Mouse (Mus musculus): ENCODE measurements around the gene Dhx58. TPM values are rescaled to one million over a fixed set of nuclear protein-coding genes. Genes with fewer than 3 reads are reported as not detected.

The Dhx58 gene
- polyA plus RNA-seq, 1 experiment from 2014 or later, result 2.1 TPM

- H3K4me1 ChIP-seq (ENCODE audit: control insufficient read depth, insufficient read depth, low read length), result no peaks in the 10 kb centered on the region
- H3K27me3 ChIP-seq (ENCODE audit: control insufficient read depth, insufficient read depth, low read length), result no peaks in the 10 kb centered on the region
- WGBS, result 82% methylated on average over 2 of the region's 2 CpGs
- no peak for DNase-seq
- H3K9me3 ChIP-seq (ENCODE audit: control insufficient read depth, low read length), result no peaks in the 10 kb centered on the region
- no peak overlapping the region for H3K4me2 ChIP-seq (ENCODE audit: low read length)
- no peak overlapping the region for H3K27ac ChIP-seq (replicated peaks; ENCODE audit: low read depth, low read length)
- ATAC-seq (ENCODE audit: low FRiP score, low TSS enrichment), result no peak
- no peak overlapping the region for H3K9ac ChIP-seq (replicated peaks; ENCODE audit: low read length)
- no peaks in the 10 kb centered on the region for H3K36me3 ChIP-seq (ENCODE audit: control insufficient read depth, insufficient read depth, low read length)
- no peak overlapping the region for H3K4me3 ChIP-seq (replicated peaks; ENCODE audit: low read depth, low read length)
Measured at GRCm38 (mm10) chr11:100684084-100684483, 20.0 kb downstream of the Dhx58 start.

GRCm38 (mm10) chr11:100682526-100682925, 21.5 kb downstream of the Dhx58 start:
- Histone ChIP-seq H3K27ac (replicated peaks; ENCODE audit: low read depth, low read length) (no peak overlapping the region), H3K27me3 (ENCODE audit: control insufficient read depth, insufficient read depth, low read length) (no peaks in the 10 kb centered on the region), H3K4me2 (ENCODE audit: low read length) (no peak overlapping the region), H3K4me3 (replicated peaks; ENCODE audit: low read depth, low read length) (no peak overlapping the region), H3K9ac (replicated peaks; ENCODE audit: low read length) (no peak overlapping the region), H3K36me3 (ENCODE audit: control insufficient read depth, insufficient read depth, low read length) (no peaks in the 10 kb centered on the region), H3K9me3 (ENCODE audit: control insufficient read depth, low read length) (no peaks in the 10 kb centered on the region), H3K4me1 (ENCODE audit: control insufficient read depth, insufficient read depth, low read length) (no peaks in the 10 kb centered on the region)
- no peak for DNase-seq
- 81% methylated on average over 5 of the region's 5 CpGs for WGBS
- no peak for ATAC-seq (ENCODE audit: low FRiP score, low TSS enrichment)

GRCm38 (mm10) chr11:100681826-100682225, 22.2 kb downstream of the Dhx58 start:
- no peaks in the 10 kb centered on the region for H3K36me3 ChIP-seq (ENCODE audit: control insufficient read depth, insufficient read depth, low read length)
- no peak for ATAC-seq (ENCODE audit: low FRiP score, low TSS enrichment)
- H3K27me3 ChIP-seq (ENCODE audit: control insufficient read depth, insufficient read depth, low read length), result no peaks in the 10 kb centered on the region
- DNase-seq, result no peak
- no peak overlapping the region for H3K4me2 ChIP-seq (ENCODE audit: low read length)
- H3K4me3 ChIP-seq (replicated peaks; ENCODE audit: low read depth, low read length), result no peak overlapping the region
- H3K9me3 ChIP-seq (ENCODE audit: control insufficient read depth, low read length), result no peaks in the 10 kb centered on the region
- H3K9ac ChIP-seq (replicated peaks; ENCODE audit: low read length), result no peak overlapping the region
- no peak overlapping the region for H3K27ac ChIP-seq (replicated peaks; ENCODE audit: low read depth, low read length)
- H3K4me1 ChIP-seq (ENCODE audit: control insufficient read depth, insufficient read depth, low read length), result no peaks in the 10 kb centered on the region
- WGBS, result 82% methylated on average over 5 of the region's 5 CpGs

GRCm38 (mm10) chr11:100677810-100678209, 26.3 kb downstream of the Dhx58 start:
- Histone ChIP-seq H3K9ac (replicated peaks; ENCODE audit: low read length) (no peak overlapping the region), H3K4me3 (replicated peaks; ENCODE audit: low read depth, low read length) (no peak overlapping the region), H3K4me2 (ENCODE audit: low read length) (no peak overlapping the region), H3K27me3 (ENCODE audit: control insufficient read depth, insufficient read depth, low read length) (no peaks in the 10 kb centered on the region), H3K9me3 (ENCODE audit: control insufficient read depth, low read length) (no peaks in the 10 kb centered on the region), H3K4me1 (ENCODE audit: control insufficient read depth, insufficient read depth, low read length) (peaks cover 5% of the 10 kb centered on the region; the same call in 1 of the 2 replicates), H3K27ac (replicated peaks; ENCODE audit: low read depth, low read length) (no peak overlapping the region), H3K36me3 (ENCODE audit: control insufficient read depth, insufficient read depth, low read length) (no peaks in the 10 kb centered on the region)
- DNase-seq (no peak), ATAC-seq (ENCODE audit: low FRiP score, low TSS enrichment) (no peak)
- 55% methylated on average over 7 of the region's 7 CpGs for WGBS

- H3K27me3 ChIP-seq (ENCODE audit: control insufficient read depth, insufficient read depth, low read length), result no peaks in the 10 kb centered on the region
- peak overlapping the region; percentile 31 for H3K4me2 ChIP-seq (ENCODE audit: low read length)
- H3K4me3 ChIP-seq (replicated peaks; ENCODE audit: low read depth, low read length), result no peak overlapping the region
- H3K9me3 ChIP-seq (ENCODE audit: control insufficient read depth, low read length), result no peaks in the 10 kb centered on the region
- WGBS, result under 1% methylated on average over 23 of the region's 23 CpGs
- peak overlapping the region; percentile 42; the same call in 1 of the 2 replicates for H3K9ac ChIP-seq (replicated peaks; ENCODE audit: low read length)
- DNase-seq (peak; percentile 44), ATAC-seq (ENCODE audit: low FRiP score, low TSS enrichment) (no peak)
- no peaks in the 10 kb centered on the region for H3K36me3 ChIP-seq (ENCODE audit: control insufficient read depth, insufficient read depth, low read length)
- no peak overlapping the region for H3K27ac ChIP-seq (replicated peaks; ENCODE audit: low read depth, low read length)
- peaks cover 5% of the 10 kb centered on the region; the same call in 1 of the 2 replicates for H3K4me1 ChIP-seq (ENCODE audit: control insufficient read depth, insufficient read depth, low read length)
Measured at GRCm38 (mm10) chr11:100673169-100673568, 30.9 kb downstream of the Dhx58 start.

- no peaks in the 10 kb centered on the region for H3K36me3 ChIP-seq (ENCODE audit: control insufficient read depth, insufficient read depth, low read length)
- WGBS, result 88% methylated on average over 2 of the region's 2 CpGs
- H3K4me3 ChIP-seq (replicated peaks; ENCODE audit: low read depth, low read length), result no peak overlapping the region
- no peak overlapping the region for H3K27ac ChIP-seq (replicated peaks; ENCODE audit: low read depth, low read length)
- no peak overlapping the region for H3K4me2 ChIP-seq (ENCODE audit: low read length)
- peaks cover 5% of the 10 kb centered on the region; the same call in 1 of the 2 replicates for H3K4me1 ChIP-seq (ENCODE audit: control insufficient read depth, insufficient read depth, low read length)
- no peak for DNase-seq
- no peak overlapping the region for H3K9ac ChIP-seq (replicated peaks; ENCODE audit: low read length)
- no peaks in the 10 kb centered on the region for H3K27me3 ChIP-seq (ENCODE audit: control insufficient read depth, insufficient read depth, low read length)
- H3K9me3 ChIP-seq (ENCODE audit: control insufficient read depth, low read length), result no peaks in the 10 kb centered on the region
- no peak for ATAC-seq (ENCODE audit: low FRiP score, low TSS enrichment)
Measured at GRCm38 (mm10) chr11:100671956-100672355, 32.1 kb downstream of the Dhx58 start.

- Histone ChIP-seq H3K27me3 (ENCODE audit: control insufficient read depth, insufficient read depth, low read length) (no peaks in the 10 kb centered on the region), H3K36me3 (ENCODE audit: control insufficient read depth, insufficient read depth, low read length) (no peaks in the 10 kb centered on the region), H3K9ac (replicated peaks; ENCODE audit: low read length) (no peak overlapping the region), H3K4me1 (ENCODE audit: control insufficient read depth, insufficient read depth, low read length) (peaks cover 5% of the 10 kb centered on the region; the same call in 1 of the 2 replicates), H3K4me2 (ENCODE audit: low read length) (no peak overlapping the region), H3K27ac (replicated peaks; ENCODE audit: low read depth, low read length) (no peak overlapping the region), H3K4me3 (replicated peaks; ENCODE audit: low read depth, low read length) (no peak overlapping the region), H3K9me3 (ENCODE audit: control insufficient read depth, low read length) (no peaks in the 10 kb centered on the region)
- ATAC-seq (ENCODE audit: low FRiP score, low TSS enrichment) (no peak), DNase-seq (no peak)
- WGBS, result 74% methylated on average over 1 of the region's 1 CpGs
Measured at GRCm38 (mm10) chr11:100671049-100671448, 33.0 kb downstream of the Dhx58 start.

GRCm38 (mm10) chr11:100659806-100660205, 44.3 kb downstream of the Dhx58 start:
- Histone ChIP-seq H3K4me2 (ENCODE audit: low read length) (no peak overlapping the region), H3K9me3 (ENCODE audit: control insufficient read depth, low read length) (no peaks in the 10 kb centered on the region), H3K27ac (replicated peaks; ENCODE audit: low read depth, low read length) (no peak overlapping the region), H3K4me3 (replicated peaks; ENCODE audit: low read depth, low read length) (no peak overlapping the region), H3K27me3 (ENCODE audit: control insufficient read depth, insufficient read depth, low read length) (no peaks in the 10 kb centered on the region), H3K36me3 (ENCODE audit: control insufficient read depth, insufficient read depth, low read length) (no peaks in the 10 kb centered on the region), H3K9ac (replicated peaks; ENCODE audit: low read length) (no peak overlapping the region), H3K4me1 (ENCODE audit: control insufficient read depth, insufficient read depth, low read length) (peaks cover 3% of the 10 kb centered on the region; the same call in 1 of the 2 replicates)
- ATAC-seq (ENCODE audit: low FRiP score, low TSS enrichment) (no peak), DNase-seq (no peak)
- 78% methylated on average over 10 of the region's 10 CpGs for WGBS

GRCm38 (mm10) chr11:100656458-100656857, 47.6 kb downstream of the Dhx58 start:
- DNase-seq (peak; percentile 30), ATAC-seq (ENCODE audit: low FRiP score, low TSS enrichment) (no peak)
- H3K27ac ChIP-seq (replicated peaks; ENCODE audit: low read depth, low read length), result no peak overlapping the region
- H3K4me1 ChIP-seq (ENCODE audit: control insufficient read depth, insufficient read depth, low read length), result peaks cover 3% of the 10 kb centered on the region; the same call in 1 of the 2 replicates
- H3K27me3 ChIP-seq (ENCODE audit: control insufficient read depth, insufficient read depth, low read length), result no peaks in the 10 kb centered on the region; the same call in 1 of the 2 replicates
- no peak overlapping the region for H3K9ac ChIP-seq (replicated peaks; ENCODE audit: low read length)
- H3K4me2 ChIP-seq (ENCODE audit: low read length), result no peak overlapping the region
- H3K36me3 ChIP-seq (ENCODE audit: control insufficient read depth, insufficient read depth, low read length), result no peaks in the 10 kb centered on the region
- WGBS, result 10% methylated on average over 6 of the region's 6 CpGs
- no peak overlapping the region for H3K4me3 ChIP-seq (replicated peaks; ENCODE audit: low read depth, low read length)
- no peaks in the 10 kb centered on the region for H3K9me3 ChIP-seq (ENCODE audit: control insufficient read depth, low read length)
